Mouse (Mus musculus): ENCODE results near the gene Plekhj1. TPM values are rescaled to one million over a fixed set of nuclear protein-coding genes. Genes with fewer than 3 reads are reported as not detected.

The Plekhj1 gene
- total and polyA plus RNA-seq, 2 experiments = 16.0 to 42.2 TPM

DNA sequence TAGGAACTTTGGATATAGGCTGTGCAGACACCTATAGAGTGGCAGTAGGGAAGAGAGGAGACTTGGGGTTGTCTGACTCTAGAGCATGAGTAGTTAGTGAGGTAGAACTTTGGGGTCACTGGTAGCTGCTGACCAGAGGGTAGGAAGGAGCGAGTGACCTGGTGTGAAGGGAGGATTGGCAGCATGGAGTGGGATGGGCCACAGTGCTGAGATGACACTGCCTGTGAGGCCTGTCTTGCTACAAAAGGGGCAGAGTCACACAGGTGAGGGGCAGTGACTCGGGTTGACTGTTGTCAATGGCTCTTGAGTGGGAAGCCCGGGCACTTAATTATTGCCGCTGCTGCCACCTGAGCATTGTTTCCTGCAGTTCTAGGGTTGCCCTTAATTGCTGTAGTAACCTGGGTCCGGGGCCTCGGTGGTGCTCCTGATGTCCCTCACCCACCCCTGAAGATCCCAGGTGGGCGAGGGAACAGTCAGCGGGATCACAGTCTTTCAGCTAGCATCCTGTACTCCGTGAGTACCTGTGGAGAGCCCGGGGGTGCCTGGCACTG lies 29.5 kb upstream of the Plekhj1 start:
- H3K9ac ChIP-seq (ENCODE audit: low read depth, low read length) = peak overlapping the region; percentile 99
- WGBS = 31% methylated on average over 10 of the region's 10 CpGs
- peak overlapping the region; percentile 99 for H3K4me3 ChIP-seq (ENCODE audit: insufficient read depth, low read depth, low read length)
- peaks cover 16% of the 10 kb centered on the region; the same call in 1 of the 2 replicates for H3K79me2 ChIP-seq (ENCODE audit: control insufficient read depth, insufficient read depth, low read length)
- H3K4me1 ChIP-seq (ENCODE audit: control insufficient read depth, insufficient read depth, low read length) = peaks cover 37% of the 10 kb centered on the region
- no peaks in the 10 kb centered on the region for H3K27me3 ChIP-seq (ENCODE audit: control insufficient read depth, insufficient read depth, low read length)
- no peak overlapping the region; the same call in 1 of the 2 replicates for H3K27ac ChIP-seq (replicated peaks; ENCODE audit: insufficient read depth, low read depth, low read length)
- TF ChIP-seq CTCF (IDR thresholded peaks at IDR 0.05; ENCODE audit: low read depth, low read length) = no peak
- TF ChIP-seq POLR2A (IDR thresholded peaks at IDR 0.05; ENCODE audit: extremely low read depth, insufficient read depth, low read length) = no peak
- peaks cover 8% of the 10 kb centered on the region for H3K36me3 ChIP-seq (ENCODE audit: control insufficient read depth, insufficient read depth, low read length)
- peak; percentile 48 for DNase-seq (ENCODE audit: extremely low read depth, low read depth, low spot score)

DNA sequence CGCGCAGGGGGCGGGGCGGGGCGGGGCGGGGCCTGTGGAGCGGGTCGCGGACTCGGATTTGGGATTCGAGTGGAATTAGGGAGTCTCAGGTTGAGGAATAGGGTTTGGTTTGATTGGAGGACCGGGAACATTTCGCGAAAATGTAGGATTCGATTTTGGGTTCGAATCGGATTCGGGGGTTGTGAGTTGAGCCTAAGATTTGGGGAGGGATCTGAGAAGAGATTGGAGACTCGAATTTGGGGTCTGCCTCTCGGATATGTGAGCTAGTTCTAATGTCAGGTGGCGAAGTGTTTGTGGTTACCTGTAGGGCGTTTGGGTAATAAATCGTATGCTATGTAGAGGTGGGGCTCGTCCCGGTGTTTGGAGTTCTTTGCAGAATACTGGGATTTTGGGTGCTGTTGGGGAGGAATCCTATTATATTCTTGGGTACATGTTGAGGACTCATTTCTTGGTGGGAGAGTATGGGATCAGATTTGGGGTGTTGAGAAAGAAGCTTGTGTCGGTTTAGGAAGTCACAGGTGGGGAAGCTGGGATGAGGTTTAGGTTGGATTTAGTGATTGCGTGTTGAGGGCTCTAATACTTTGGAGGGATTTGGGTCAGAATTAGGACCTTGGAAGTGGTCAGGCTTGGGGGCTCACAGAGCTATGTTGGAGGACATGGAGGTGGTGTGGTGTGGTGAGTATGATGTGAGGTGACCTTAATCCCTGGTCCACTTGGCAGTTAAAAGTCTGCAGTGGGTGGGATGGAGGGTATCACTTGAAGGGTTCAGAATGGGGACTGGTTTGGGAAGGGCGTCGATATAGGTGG lies 28.8 kb upstream of the Plekhj1 start:
- peak overlapping the region; percentile 56 for H3K27ac ChIP-seq (replicated peaks; ENCODE audit: insufficient read depth, low read depth, low read length)
- peak overlapping the region; percentile 99 for H3K4me3 ChIP-seq (ENCODE audit: insufficient read depth, low read depth, low read length)
- H3K4me1 ChIP-seq (ENCODE audit: control insufficient read depth, insufficient read depth, low read length) = peaks cover 37% of the 10 kb centered on the region
- no peak for TF ChIP-seq POLR2A (IDR thresholded peaks at IDR 0.05; ENCODE audit: extremely low read depth, insufficient read depth, low read length)
- TF ChIP-seq CTCF (IDR thresholded peaks at IDR 0.05; ENCODE audit: low read depth, low read length) = no peak
- WGBS = 3% methylated on average over 29 of the region's 29 CpGs
- H3K36me3 ChIP-seq (ENCODE audit: control insufficient read depth, insufficient read depth, low read length) = peaks cover 8% of the 10 kb centered on the region
- peak; percentile 17 for DNase-seq (ENCODE audit: extremely low read depth, low read depth, low spot score)
- H3K79me2 ChIP-seq (ENCODE audit: control insufficient read depth, insufficient read depth, low read length) = peaks cover 16% of the 10 kb centered on the region; the same call in 1 of the 2 replicates
- H3K27me3 ChIP-seq (ENCODE audit: control insufficient read depth, insufficient read depth, low read length) = no peaks in the 10 kb centered on the region
- H3K9ac ChIP-seq (ENCODE audit: low read depth, low read length) = peak overlapping the region; percentile 99

- H3K4me3 ChIP-seq (ENCODE audit: insufficient read depth, low read depth, low read length) = peak within 1 kb of the TSS; percentile 99
- WGBS = under 1% methylated on average over 76 of the region's 82 CpGs
- peaks cover 8% of the 10 kb centered on the region for H3K36me3 ChIP-seq (ENCODE audit: control insufficient read depth, insufficient read depth, low read length)
- peak within 1 kb of the TSS; percentile 99 for H3K9ac ChIP-seq (ENCODE audit: low read depth, low read length)
- DNase-seq (ENCODE audit: extremely low read depth, low read depth, low spot score) = peak; percentile 98
- peaks cover 16% of the 10 kb centered on the region; the same call in 1 of the 2 replicates for H3K79me2 ChIP-seq (ENCODE audit: control insufficient read depth, insufficient read depth, low read length)
- H3K4me1 ChIP-seq (ENCODE audit: control insufficient read depth, insufficient read depth, low read length) = peaks cover 37% of the 10 kb centered on the region
- peak within 1 kb of the TSS; percentile 98 for H3K27ac ChIP-seq (replicated peaks; ENCODE audit: insufficient read depth, low read depth, low read length)
- no peaks in the 10 kb centered on the region for H3K27me3 ChIP-seq (ENCODE audit: control insufficient read depth, insufficient read depth, low read length)
- no peak for TF ChIP-seq CTCF (IDR thresholded peaks at IDR 0.05; ENCODE audit: low read depth, low read length)
- TF ChIP-seq POLR2A (IDR thresholded peaks at IDR 0.05; ENCODE audit: extremely low read depth, insufficient read depth, low read length) = peak; percentile 89
These were observed 28.0 kb upstream of the Plekhj1 start, which contains the start of gene Oaz1 for GRCm38 (mm10) chr10:80826151-80827062. Oaz1 (plus strand) TSS chr10:80826656.

- peak overlapping the region; percentile 84; the same call in 1 of the 2 replicates for H3K27ac ChIP-seq (replicated peaks; ENCODE audit: insufficient read depth, low read depth, low read length)
- DNase-seq (ENCODE audit: extremely low read depth, low read depth, low spot score) = peak; percentile 21
- H3K27me3 ChIP-seq (ENCODE audit: control insufficient read depth, insufficient read depth, low read length) = no peaks in the 10 kb centered on the region
- no peak for TF ChIP-seq POLR2A (IDR thresholded peaks at IDR 0.05; ENCODE audit: extremely low read depth, insufficient read depth, low read length)
- no peak for TF ChIP-seq CTCF (IDR thresholded peaks at IDR 0.05; ENCODE audit: low read depth, low read length)
- H3K79me2 ChIP-seq (ENCODE audit: control insufficient read depth, insufficient read depth, low read length) = peaks cover 16% of the 10 kb centered on the region; the same call in 1 of the 2 replicates
- no peak overlapping the region; the same call in 1 of the 2 replicates for H3K9ac ChIP-seq (ENCODE audit: low read depth, low read length)
- WGBS = 46% methylated on average over 2 of the region's 2 CpGs
- H3K4me1 ChIP-seq (ENCODE audit: control insufficient read depth, insufficient read depth, low read length) = peaks cover 29% of the 10 kb centered on the region
- no peak overlapping the region for H3K4me3 ChIP-seq (ENCODE audit: insufficient read depth, low read depth, low read length)
- peaks cover 7% of the 10 kb centered on the region for H3K36me3 ChIP-seq (ENCODE audit: control insufficient read depth, insufficient read depth, low read length)
These were observed 26.4 kb upstream of the Plekhj1 start for GRCm38 (mm10) chr10:80824827-80825226.

GRCm38 (mm10) chr10:80823847-80824643 lies 25.6 kb upstream of the Plekhj1 start:
- H3K27ac ChIP-seq (replicated peaks; ENCODE audit: insufficient read depth, low read depth, low read length) = peak overlapping the region; percentile 84
- WGBS = 14% methylated on average over 8 of the region's 8 CpGs
- H3K4me3 ChIP-seq (ENCODE audit: insufficient read depth, low read depth, low read length) = no peak overlapping the region
- no peaks in the 10 kb centered on the region; the same call in 1 of the 2 replicates for H3K36me3 ChIP-seq (ENCODE audit: control insufficient read depth, insufficient read depth, low read length)
- peaks cover 22% of the 10 kb centered on the region for H3K4me1 ChIP-seq (ENCODE audit: control insufficient read depth, insufficient read depth, low read length)
- peaks cover 16% of the 10 kb centered on the region; the same call in 1 of the 2 replicates for H3K79me2 ChIP-seq (ENCODE audit: control insufficient read depth, insufficient read depth, low read length)
- H3K27me3 ChIP-seq (ENCODE audit: control insufficient read depth, insufficient read depth, low read length) = no peaks in the 10 kb centered on the region
- peak; percentile 74 for DNase-seq (ENCODE audit: extremely low read depth, low read depth, low spot score)
- peak overlapping the region; percentile 49 for H3K9ac ChIP-seq (ENCODE audit: low read depth, low read length)
- TF ChIP-seq POLR2A (IDR thresholded peaks at IDR 0.05; ENCODE audit: extremely low read depth, insufficient read depth, low read length) (no peak), CTCF (IDR thresholded peaks at IDR 0.05; ENCODE audit: low read depth, low read length) (no peak)
